Mouse (Mus musculus): Measurements from ENCODE around the gene Vegfd. TPM values are rescaled to one million over a fixed set of nuclear protein-coding genes. Genes with fewer than 3 reads are reported as not detected.

Vegfd gene
- total and polyA plus RNA-seq, 3 experiments, result 0.06 TPM; not detected in 2

- no peak for DNase-seq (ENCODE audit: low read depth, low spot score)
- H3K4me1 ChIP-seq (ENCODE audit: control insufficient read depth in 1 of 2, insufficient read depth in 2 of 2, low read length in 2 of 2), result no peaks in the 10 kb centered on the region
These were observed 33.2 kb downstream of the Vegfd start for GRCm38 (mm10) chrX:164406133-164407022.

GRCm38 (mm10) chrX:164408301-164408927 is 35.2 kb downstream of the Vegfd start:
- H3K9ac ChIP-seq (ENCODE audit: control insufficient read depth, low read depth, low read length, poor library complexity, severe bottlenecking), result no peak overlapping the region
- no peaks in the 10 kb centered on the region for H3K9me3 ChIP-seq (replicated peaks; ENCODE audit: insufficient read depth, low read length)
- no peaks in the 10 kb centered on the region for H3K4me1 ChIP-seq (ENCODE audit: control insufficient read depth in 1 of 2, insufficient read depth in 2 of 2, low read length in 2 of 2)
- DNase-seq (ENCODE audit: low read depth, low spot score), result no peak
- H3K4me3 ChIP-seq (ENCODE audit: control insufficient read depth in 1 of 2, insufficient read depth in 1 of 2, low read depth in 2 of 2, low read length in 2 of 2), result no peak overlapping the region
- no peaks in the 10 kb centered on the region for H3K36me3 ChIP-seq (ENCODE audit: control insufficient read depth in 1 of 2, insufficient read depth in 2 of 2, low read length in 2 of 2)
- H3K27ac ChIP-seq (ENCODE audit: control insufficient read depth, low read depth, low read length), result no peak overlapping the region
- TF ChIP-seq ZKSCAN1 (IDR thresholded peaks at IDR 0.05; ENCODE audit: low read depth, low read length), result no peak
- no peaks in the 10 kb centered on the region; a peak in 2 of 4 replicates for H3K27me3 ChIP-seq (ENCODE audit: control insufficient read depth in 1 of 2, insufficient read depth in 2 of 2, low read length in 2 of 2)
- H3K79me2 ChIP-seq (ENCODE audit: control insufficient read depth, insufficient read depth, low read length, poor library complexity), result no peaks in the 10 kb centered on the region

More at GRCm38 (mm10) chrX:164406133-164407022, 33.2 kb downstream of the Vegfd start:
- TF ChIP-seq POLR2AphosphoS2 (IDR thresholded peaks at IDR 0.05; ENCODE audit: low read length) (no peak), POLR2A (IDR thresholded peaks at IDR 0.05; ENCODE audit: control insufficient read depth in 1 of 2, insufficient read depth in 1 of 2, low read depth in 1 of 2, low read length in 2 of 2, poor library complexity in 1 of 2) (no peak), MAX (IDR thresholded peaks at IDR 0.05; ENCODE audit: low read length) (no peak), USF2 (IDR thresholded peaks at IDR 0.05; ENCODE audit: borderline replicate concordance in 1 of 2, insufficient read depth in 1 of 2, low read depth in 1 of 2, low read length in 2 of 2) (no peak), MYB (IDR thresholded peaks at IDR 0.05; ENCODE audit: low read depth, low read length) (no peak), GATA1 (IDR thresholded peaks at IDR 0.05; ENCODE audit: low read depth, low read length) (no peak), UBTF (IDR thresholded peaks at IDR 0.05; ENCODE audit: borderline replicate concordance, insufficient read depth, low read depth, low read length) (no peak), NRF1 (IDR thresholded peaks at IDR 0.05; ENCODE audit: insufficient read depth, low read depth, low read length, poor library complexity, severe bottlenecking) (no peak), SMC3 (IDR thresholded peaks at IDR 0.05; ENCODE audit: low read depth, low read length) (no peak), E2F4 (IDR thresholded peaks at IDR 0.05; ENCODE audit: borderline replicate concordance, low read depth, low read length) (no peak), TBP (IDR thresholded peaks at IDR 0.05; ENCODE audit: low read depth, low read length) (no peak), POLR2AphosphoS5 (IDR thresholded peaks at IDR 0.05; ENCODE audit: borderline replicate concordance, low read depth, low read length) (no peak), USF1 (IDR thresholded peaks at IDR 0.05; ENCODE audit: low read depth, low read length) (no peak), EP300 (IDR thresholded peaks at IDR 0.05; ENCODE audit: low read depth in 1 of 2, low read length in 2 of 2) (no peak), ZNF384 (IDR thresholded peaks at IDR 0.05; ENCODE audit: low read depth, low read length) (no peak), JUND (IDR thresholded peaks at IDR 0.05; ENCODE audit: low read depth, low read length) (no peak), TAL1 (IDR thresholded peaks at IDR 0.05; ENCODE audit: low read length) (no peak), KAT2A (conservative IDR thresholded peaks at IDR 0.05; ENCODE audit: low read depth, low read length) (no peak)
- H3K79me2 ChIP-seq (ENCODE audit: control insufficient read depth, insufficient read depth, low read length, poor library complexity), result no peaks in the 10 kb centered on the region
- H3K27me3 ChIP-seq (ENCODE audit: control insufficient read depth in 1 of 2, insufficient read depth in 2 of 2, low read length in 2 of 2), result no peaks in the 10 kb centered on the region; a peak in 1 of 4 replicates
- H3K4me3 ChIP-seq (ENCODE audit: control insufficient read depth in 1 of 2, insufficient read depth in 1 of 2, low read depth in 2 of 2, low read length in 2 of 2), result no peak overlapping the region
- no peaks in the 10 kb centered on the region for H3K9me3 ChIP-seq (replicated peaks; ENCODE audit: insufficient read depth, low read length)
- no peaks in the 10 kb centered on the region for H3K36me3 ChIP-seq (ENCODE audit: control insufficient read depth in 1 of 2, insufficient read depth in 2 of 2, low read length in 2 of 2)
- H3K27ac ChIP-seq (ENCODE audit: control insufficient read depth, low read depth, low read length), result no peak overlapping the region
- no peak overlapping the region for H3K9ac ChIP-seq (ENCODE audit: control insufficient read depth, low read depth, low read length, poor library complexity, severe bottlenecking)
